Mouse (Mus musculus): ENCODE results near the gene Cbln4.

- TF ChIP-seq CTCF (IDR thresholded peaks at IDR 0.05): no peak
- TF ChIP-seq EP300 (IDR thresholded peaks at IDR 0.05): no peak
These were observed 46.1 kb downstream of the Cbln4 start for GRCm38 (mm10) chr2:171996979-171997686.
